Mouse (Mus musculus): ENCODE results near the gene Ctnna2. TPM values are rescaled to one million over a fixed set of nuclear protein-coding genes. Genes with fewer than 3 reads are reported as not detected.

Ctnna2 gene
- polyA plus RNA-seq, 1 experiment: not detected

DNA sequence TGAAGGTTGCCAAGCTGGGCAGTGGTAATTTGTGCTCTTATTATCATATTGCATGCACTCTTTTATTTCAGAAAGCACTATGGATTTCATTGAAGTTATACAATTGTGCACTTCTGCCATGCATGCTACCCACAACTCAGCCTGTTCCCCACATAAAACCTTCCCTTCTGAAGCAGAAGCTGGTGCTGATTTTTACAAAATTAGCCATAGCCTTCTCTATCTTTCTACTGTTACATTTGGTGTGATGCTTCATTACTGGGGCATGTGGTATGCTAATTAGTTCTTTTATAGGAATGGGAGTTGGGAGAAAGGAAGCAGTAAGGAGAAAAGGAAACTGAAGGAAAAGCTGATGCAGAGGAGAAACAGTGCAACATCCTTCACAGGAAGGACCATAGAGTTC is 598.2 kb downstream of the Ctnna2 start:
- no peaks in the 10 kb centered on the region for H3K27me3 ChIP-seq (ENCODE audit: control insufficient read depth, insufficient read depth, insufficient read length)
- H3K79me2 ChIP-seq (ENCODE audit: control insufficient read depth, insufficient read depth): no peaks in the 10 kb centered on the region
- H3K4me2 ChIP-seq (ENCODE audit: low read depth): no peak overlapping the region
- TF ChIP-seq CEBPB (IDR thresholded peaks at IDR 0.05; ENCODE audit: insufficient read depth, poor library complexity, severe bottlenecking): no peak
- TF ChIP-seq POLR2A (IDR thresholded peaks at IDR 0.05; ENCODE audit: insufficient read length, low read depth): no peak
- no peak for TF ChIP-seq E2F4 (IDR thresholded peaks at IDR 0.05; ENCODE audit: insufficient read depth)
- TF ChIP-seq MAX (IDR thresholded peaks at IDR 0.05; ENCODE audit: low read depth): no peak
- no peak for TF ChIP-seq TCF3 (IDR thresholded peaks at IDR 0.05; ENCODE audit: insufficient read length, low read depth)
- no peak for TF ChIP-seq USF1 (IDR thresholded peaks at IDR 0.05; ENCODE audit: low read depth)
- no peak for TF ChIP-seq MYOG (IDR thresholded peaks at IDR 0.05; ENCODE audit: control insufficient read depth in 1 of 3, insufficient read depth in 1 of 3, insufficient read length in 2 of 3, low read depth in 2 of 3)
- TF ChIP-seq SRF (IDR thresholded peaks at IDR 0.05; ENCODE audit: control insufficient read depth, insufficient read length, low read depth): no peak
- TF ChIP-seq TCF12 (IDR thresholded peaks at IDR 0.05; ENCODE audit: insufficient read depth, poor library complexity, severe bottlenecking): no peak
- no peak overlapping the region for H3ac ChIP-seq (ENCODE audit: control insufficient read depth, insufficient read length)
- no peak overlapping the region for H3K4me3 ChIP-seq
- H3K36me3 ChIP-seq (ENCODE audit: control insufficient read depth, insufficient read depth): no peaks in the 10 kb centered on the region

DNA sequence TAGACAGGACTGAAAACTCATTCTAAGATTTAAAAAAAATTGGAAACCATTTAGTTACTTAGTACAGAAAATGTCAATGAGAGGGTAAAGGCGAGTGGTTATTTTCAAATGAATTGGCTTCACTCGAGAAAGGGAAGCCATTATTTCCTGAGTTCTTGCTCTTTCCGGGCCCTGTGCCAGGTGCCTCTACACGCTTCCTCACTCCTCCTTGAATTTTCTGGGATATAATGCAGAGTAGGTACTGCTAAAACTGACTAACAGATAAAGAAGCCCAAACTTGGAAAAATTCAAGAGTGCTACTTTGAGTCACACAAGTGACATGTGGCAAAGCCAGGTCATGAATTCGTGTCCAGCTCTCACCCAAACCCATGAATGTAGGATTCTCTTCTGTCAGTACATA is 606.4 kb downstream of the Ctnna2 start:
- no peaks in the 10 kb centered on the region for H3K79me2 ChIP-seq (ENCODE audit: control insufficient read depth, insufficient read depth)
- H3K4me2 ChIP-seq (ENCODE audit: low read depth): no peak overlapping the region
- no peak for TF ChIP-seq REST (IDR thresholded peaks at IDR 0.05; ENCODE audit: insufficient read depth, insufficient read length)
- no peak for TF ChIP-seq E2F4 (IDR thresholded peaks at IDR 0.05; ENCODE audit: insufficient read depth)
- TF ChIP-seq CEBPB (IDR thresholded peaks at IDR 0.05; ENCODE audit: insufficient read depth, poor library complexity, severe bottlenecking): no peak
- TF ChIP-seq MYOG (IDR thresholded peaks at IDR 0.05; ENCODE audit: control insufficient read depth in 1 of 3, insufficient read depth in 1 of 3, insufficient read length in 2 of 3, low read depth in 2 of 3): no peak
- no peak for TF ChIP-seq POLR2A (IDR thresholded peaks at IDR 0.05; ENCODE audit: insufficient read length, low read depth)
- no peak for TF ChIP-seq TCF12 (IDR thresholded peaks at IDR 0.05; ENCODE audit: insufficient read depth, poor library complexity, severe bottlenecking)
- no peak for TF ChIP-seq USF1 (IDR thresholded peaks at IDR 0.05; ENCODE audit: low read depth)
- no peak for TF ChIP-seq TCF3 (IDR thresholded peaks at IDR 0.05; ENCODE audit: insufficient read length, low read depth)
- TF ChIP-seq MAX (IDR thresholded peaks at IDR 0.05; ENCODE audit: low read depth): no peak

DNA sequence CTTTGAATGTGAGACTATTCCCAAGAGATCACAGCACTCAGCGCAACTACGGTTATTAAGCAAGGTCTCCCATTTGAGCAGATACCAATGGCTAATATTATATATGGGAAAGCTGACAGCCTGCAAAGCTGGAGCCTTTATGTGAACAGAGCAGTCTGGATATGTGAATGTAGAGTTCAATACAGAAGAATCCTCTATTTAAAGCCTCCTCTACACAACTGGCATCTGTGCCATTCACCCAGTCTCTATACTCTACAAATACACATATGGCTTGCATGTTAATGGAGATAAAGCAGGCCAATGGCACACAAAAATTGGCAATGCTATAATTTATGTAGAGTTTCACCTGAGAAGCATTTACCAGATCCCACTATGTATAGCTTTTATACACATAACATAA is 608.4 kb downstream of the Ctnna2 start:
- Histone ChIP-seq H3K27me3 (ENCODE audit: control insufficient read depth, insufficient read depth, insufficient read length) (no peaks in the 10 kb centered on the region), H3K4me2 (ENCODE audit: low read depth) (no peak overlapping the region), H3K79me2 (ENCODE audit: control insufficient read depth, insufficient read depth) (no peaks in the 10 kb centered on the region), H3K36me3 (ENCODE audit: control insufficient read depth, insufficient read depth) (no peaks in the 10 kb centered on the region), H3K4me3 (no peak overlapping the region), H3ac (ENCODE audit: control insufficient read depth, insufficient read length) (no peak overlapping the region)
- TF ChIP-seq REST (IDR thresholded peaks at IDR 0.05; ENCODE audit: insufficient read depth, insufficient read length): no peak
- no peak for TF ChIP-seq MYOG (IDR thresholded peaks at IDR 0.05; ENCODE audit: control insufficient read depth in 1 of 3, insufficient read depth in 1 of 3, insufficient read length in 2 of 3, low read depth in 2 of 3)
- no peak for TF ChIP-seq CEBPB (IDR thresholded peaks at IDR 0.05; ENCODE audit: insufficient read depth, poor library complexity, severe bottlenecking)
- no peak for TF ChIP-seq MAX (IDR thresholded peaks at IDR 0.05; ENCODE audit: low read depth)

More for the DNA sequence above, 606.4 kb downstream of the Ctnna2 start:
- Histone ChIP-seq H3K36me3 (ENCODE audit: control insufficient read depth, insufficient read depth) (no peaks in the 10 kb centered on the region), H3K27me3 (ENCODE audit: control insufficient read depth, insufficient read depth, insufficient read length) (no peaks in the 10 kb centered on the region), H3ac (ENCODE audit: control insufficient read depth, insufficient read length) (no peak overlapping the region), H3K4me3 (no peak overlapping the region)

DNA sequence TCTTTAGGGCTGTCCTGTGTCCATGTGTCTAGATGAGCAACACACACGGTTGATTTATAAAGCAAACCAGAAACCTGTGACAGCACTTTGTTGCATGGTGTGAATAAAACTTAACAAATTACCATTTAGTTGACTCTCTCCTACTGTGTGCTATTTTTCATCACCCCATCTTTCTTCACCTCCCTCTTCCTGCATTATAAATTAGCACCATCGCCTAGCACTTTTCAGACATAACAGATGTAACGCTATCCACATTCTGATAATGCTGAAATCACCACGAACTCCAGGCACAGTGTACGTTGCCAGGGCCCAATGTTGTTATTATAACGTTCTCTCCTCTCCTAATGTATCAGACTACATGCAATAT is 621.0 kb downstream of the Ctnna2 start:
- no peak overlapping the region for H3ac ChIP-seq (ENCODE audit: control insufficient read depth, insufficient read length)
- H3K79me2 ChIP-seq (ENCODE audit: control insufficient read depth, insufficient read depth): no peaks in the 10 kb centered on the region
- no peak overlapping the region for H3K4me3 ChIP-seq
- H3K36me3 ChIP-seq (ENCODE audit: control insufficient read depth, insufficient read depth): no peaks in the 10 kb centered on the region
- no peak overlapping the region for H3K4me2 ChIP-seq (ENCODE audit: low read depth)
- no peak for TF ChIP-seq MYOG (IDR thresholded peaks at IDR 0.05; ENCODE audit: control insufficient read depth in 1 of 3, insufficient read depth in 1 of 3, insufficient read length in 2 of 3, low read depth in 2 of 3)
- TF ChIP-seq SRF (IDR thresholded peaks at IDR 0.05; ENCODE audit: control insufficient read depth, insufficient read length, low read depth): no peak
- TF ChIP-seq TCF12 (IDR thresholded peaks at IDR 0.05; ENCODE audit: insufficient read depth, poor library complexity, severe bottlenecking): no peak
- no peak for TF ChIP-seq USF1 (IDR thresholded peaks at IDR 0.05; ENCODE audit: low read depth)
- no peak for TF ChIP-seq POLR2A (IDR thresholded peaks at IDR 0.05; ENCODE audit: insufficient read length, low read depth)
- TF ChIP-seq E2F4 (IDR thresholded peaks at IDR 0.05; ENCODE audit: insufficient read depth): no peak
- TF ChIP-seq POLR2AphosphoS2 (IDR thresholded peaks at IDR 0.05; ENCODE audit: insufficient read length, low read depth): no peak
- TF ChIP-seq TCF3 (IDR thresholded peaks at IDR 0.05; ENCODE audit: insufficient read length, low read depth): no peak
- no peak for TF ChIP-seq CEBPB (IDR thresholded peaks at IDR 0.05; ENCODE audit: insufficient read depth, poor library complexity, severe bottlenecking)
- TF ChIP-seq MYOD1 (IDR thresholded peaks at IDR 0.05; ENCODE audit: control insufficient read depth in 1 of 3, insufficient read length in 2 of 3, low read depth in 2 of 3): no peak
- no peak for TF ChIP-seq MAX (IDR thresholded peaks at IDR 0.05; ENCODE audit: low read depth)
- no peak for TF ChIP-seq REST (IDR thresholded peaks at IDR 0.05; ENCODE audit: insufficient read depth, insufficient read length)
- no peaks in the 10 kb centered on the region for H3K27me3 ChIP-seq (ENCODE audit: control insufficient read depth, insufficient read depth, insufficient read length)

DNA sequence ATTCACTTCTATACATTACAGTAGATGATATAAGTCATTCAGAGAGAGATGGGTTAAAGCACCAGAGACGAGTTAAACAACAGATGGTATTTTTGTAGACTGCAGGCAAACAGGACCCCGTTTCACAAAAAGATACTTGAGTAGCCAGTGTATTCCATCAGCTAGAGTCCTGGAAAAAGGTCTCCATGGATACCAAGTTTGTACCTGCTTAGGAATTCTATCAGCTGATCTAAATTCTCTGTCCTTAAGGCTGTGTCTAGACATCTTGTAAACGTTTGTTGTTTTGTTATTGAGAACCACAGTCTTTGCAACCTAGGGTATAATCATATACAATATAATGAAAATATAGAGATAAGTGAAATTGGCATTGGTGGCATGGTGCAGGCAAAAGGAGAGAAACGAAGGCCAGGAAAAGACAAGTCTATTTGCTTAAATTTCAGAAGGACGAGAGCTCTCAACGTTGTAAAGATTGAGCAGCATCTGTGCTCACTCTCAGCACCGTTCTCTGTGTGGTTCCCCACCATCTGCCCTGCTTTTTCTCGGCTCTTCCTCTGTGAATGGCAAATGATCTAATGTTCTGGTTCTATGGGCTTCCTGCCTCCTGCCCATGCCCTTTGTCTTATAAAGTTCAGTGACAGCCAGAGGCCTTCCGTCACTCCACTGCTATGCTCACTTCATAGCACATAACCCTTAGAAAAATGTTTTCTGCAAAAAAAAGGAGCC is 621.6 kb downstream of the Ctnna2 start:
- no peaks in the 10 kb centered on the region for H3K79me2 ChIP-seq (ENCODE audit: control insufficient read depth, insufficient read depth)
- H3K36me3 ChIP-seq (ENCODE audit: control insufficient read depth, insufficient read depth): no peaks in the 10 kb centered on the region
- TF ChIP-seq REST (IDR thresholded peaks at IDR 0.05; ENCODE audit: insufficient read depth, insufficient read length) (no peak), CEBPB (IDR thresholded peaks at IDR 0.05; ENCODE audit: insufficient read depth, poor library complexity, severe bottlenecking) (no peak), MYOG (IDR thresholded peaks at IDR 0.05; ENCODE audit: control insufficient read depth in 1 of 3, insufficient read depth in 1 of 3, insufficient read length in 2 of 3, low read depth in 2 of 3) (no peak), POLR2AphosphoS2 (IDR thresholded peaks at IDR 0.05; ENCODE audit: insufficient read length, low read depth) (no peak), TCF3 (IDR thresholded peaks at IDR 0.05; ENCODE audit: insufficient read length, low read depth) (no peak), USF1 (IDR thresholded peaks at IDR 0.05; ENCODE audit: low read depth) (no peak), POLR2A (IDR thresholded peaks at IDR 0.05; ENCODE audit: insufficient read length, low read depth) (no peak), E2F4 (IDR thresholded peaks at IDR 0.05; ENCODE audit: insufficient read depth) (no peak)
- H3K4me3 ChIP-seq: no peak overlapping the region
- H3ac ChIP-seq (ENCODE audit: control insufficient read depth, insufficient read length): no peak overlapping the region
- no peaks in the 10 kb centered on the region for H3K27me3 ChIP-seq (ENCODE audit: control insufficient read depth, insufficient read depth, insufficient read length)
- no peak overlapping the region for H3K4me2 ChIP-seq (ENCODE audit: low read depth)
